Mouse (Mus musculus) forebrain, embryonic 13.5 days (tissue): ENCODE data around the gene Cxcl17. TPM values are rescaled to one million over a fixed set of nuclear protein-coding genes. Genes with fewer than 3 reads are reported as not detected.
"Not testable (repeated sequence)": the region's sequence is repeated elsewhere in the genome, so short reads cannot be mapped to it uniquely, and the experiment has no call there.

Source experiments
- ATAC-seq: fragments of 200-750 bp; cut with Nextera tagmentation; 2 replicates; pipeline ENCODE4 v1.8.0; 2017
- H3K27ac ChIP-seq: fragments of 300-500 bp; sonication (generic); 2 replicates; pipeline ENCODE4 v1.5.1; 2015; ENCODE audit warnings: inconsistent platforms, mild to moderate bottlenecking, moderate library complexity
- H3K27me3 ChIP-seq: fragments of 300-500 bp; sonication (generic); 2 replicates; pipeline ENCODE4 v1.6.1; 2015; ENCODE audit warnings: mild to moderate bottlenecking, inconsistent platforms
- H3K36me3 ChIP-seq: fragments of 300-500 bp; sonication (generic); 2 replicates; pipeline ENCODE4 v1.6.1; 2015; ENCODE audit warnings: mild to moderate bottlenecking, inconsistent platforms; ENCODE audit not compliant: poor library complexity, severe bottlenecking
- H3K4me1 ChIP-seq: fragments of 300-500 bp; sonication (generic); 2 replicates; pipeline ENCODE4 v1.6.1; 2015; ENCODE audit warnings: inconsistent platforms
- H3K4me2 ChIP-seq: fragments of 300-500 bp; sonication (generic); 2 replicates; pipeline ENCODE4 v1.6.1; 2015; ENCODE audit warnings: inconsistent platforms, mild to moderate bottlenecking, moderate library complexity
- H3K4me3 ChIP-seq: fragments of 300-500 bp; sonication (generic); 2 replicates; pipeline ENCODE4 v1.5.1; 2015; ENCODE audit warnings: mild to moderate bottlenecking, inconsistent platforms
- H3K9ac ChIP-seq: fragments of 300-500 bp; sonication (generic); 2 replicates; pipeline ENCODE4 v1.6.1; 2015; ENCODE audit warnings: mild to moderate bottlenecking, inconsistent platforms
- H3K9me3 ChIP-seq: fragments of 300-500 bp; sonication (generic); replicated peaks from 2 replicates; pipeline ENCODE4 v1.6.1; 2016; ENCODE audit warnings: inconsistent platforms
- WGBS: fragments of 180-500 bp; shearing (Covaris S2); methylation state at CpG from one replicate; pipeline ENCODE4 v1.1.7; 2015; 5-methylcytosine and 5-hydroxymethylcytosine counted together
- polyA plus RNA-seq: library from polyadenylated mRNA; unstranded; fragments of >200 nt; fragmentation: Nextera tagmentation; extraction: Ambion mirVana; gene quantifications from 2 replicates; pipeline ENCODE4 v1.2.1, GENCODE M21; 2015

Cxcl17 gene
- polyA plus RNA-seq, 1 experiment from 2014 or later: 0.45 TPM

GRCm38 (mm10) chr7:25419536-25419935 lies 6.8 kb upstream of the Cxcl17 start:
- Histone ChIP-seq H3K27ac (no peak overlapping the region), H3K27me3 (peaks cover 8% of the 10 kb centered on the region), H3K9me3 (no peaks in the 10 kb centered on the region), H3K36me3 (no peaks in the 10 kb centered on the region), H3K9ac (no peak overlapping the region), H3K4me1 (no peaks in the 10 kb centered on the region), H3K4me2 (no peak overlapping the region), H3K4me3 (no peak overlapping the region)
- 83% methylated on average over 8 of the region's 8 CpGs for WGBS
- no peak for ATAC-seq

- H3K36me3 ChIP-seq: no peaks in the 10 kb centered on the region
- WGBS: 81% methylated on average over 1 of the region's 1 CpGs
- no peaks in the 10 kb centered on the region for H3K9me3 ChIP-seq
- no peak overlapping the region for H3K9ac ChIP-seq
- H3K4me1 ChIP-seq: 0 out of 2 replicates have a peak, but pooled peaks cover 5% of the 10 kb centered on the region
- H3K27ac ChIP-seq: no peak overlapping the region
- no peak overlapping the region for H3K4me2 ChIP-seq
- H3K4me3 ChIP-seq: no peak overlapping the region
- peaks cover 5% of the 10 kb centered on the region for H3K27me3 ChIP-seq
- no peak for ATAC-seq
Observed at GRCm38 (mm10) chr7:25417597-25417996, 4.9 kb upstream of the Cxcl17 start.

GRCm38 (mm10) chr7:25411861-25412260 lies 825 bp downstream of the Cxcl17 start:
- no peak overlapping the region for H3K27ac ChIP-seq
- no peaks in the 10 kb centered on the region for H3K36me3 ChIP-seq
- 0 out of 2 replicates have a peak, but pooled peaks cover 6% of the 10 kb centered on the region for H3K4me1 ChIP-seq
- no peak for ATAC-seq
- H3K4me3 ChIP-seq: no peak overlapping the region
- no peaks in the 10 kb centered on the region for H3K9me3 ChIP-seq
- H3K4me2 ChIP-seq: no peak overlapping the region
- no peak overlapping the region for H3K9ac ChIP-seq
- no peaks in the 10 kb centered on the region for H3K27me3 ChIP-seq
- WGBS: 84% methylated on average over 3 of the region's 3 CpGs

- Histone ChIP-seq H3K27me3 (no peaks in the 10 kb centered on the region), H3K27ac (no peak overlapping the region), H3K36me3 (no peaks in the 10 kb centered on the region), H3K4me3 (no peak overlapping the region), H3K4me1 (0 out of 2 replicates have a peak, but pooled peaks cover 6% of the 10 kb centered on the region), H3K9me3 (no peaks in the 10 kb centered on the region), H3K4me2 (no peak overlapping the region), H3K9ac (no peak overlapping the region)
- WGBS: 91% methylated on average over 1 of the region's 1 CpGs
- no peak for ATAC-seq
Observed at GRCm38 (mm10) chr7:25410969-25411615, 1.6 kb downstream of the Cxcl17 start.

- H3K9me3 ChIP-seq: no peaks in the 10 kb centered on the region
- no peak for ATAC-seq
- H3K4me1 ChIP-seq: 0 out of 2 replicates have a peak, but pooled peaks cover 6% of the 10 kb centered on the region
- no peaks in the 10 kb centered on the region for H3K27me3 ChIP-seq
- H3K4me2 ChIP-seq: no peak overlapping the region
- H3K36me3 ChIP-seq: no peaks in the 10 kb centered on the region
- WGBS: 40% methylated on average over 4 of the region's 4 CpGs
- no peak overlapping the region for H3K9ac ChIP-seq
- no peak overlapping the region for H3K27ac ChIP-seq
- no peak overlapping the region for H3K4me3 ChIP-seq
Observed at GRCm38 (mm10) chr7:25409114-25409760, 3.4 kb downstream of the Cxcl17 start.

- no peak overlapping the region for H3K27ac ChIP-seq
- H3K4me3 ChIP-seq: no peak overlapping the region
- H3K9me3 ChIP-seq: no peaks in the 10 kb centered on the region
- no peak overlapping the region for H3K4me2 ChIP-seq
- no peak overlapping the region for H3K9ac ChIP-seq
- H3K36me3 ChIP-seq: no peaks in the 10 kb centered on the region
- WGBS: 90% methylated on average over 7 of the region's 7 CpGs
- H3K27me3 ChIP-seq: no peaks in the 10 kb centered on the region
- ATAC-seq: no peak
- H3K4me1 ChIP-seq: no peaks in the 10 kb centered on the region
Observed at GRCm38 (mm10) chr7:25406468-25406867, 6.2 kb downstream of the Cxcl17 start.

GRCm38 (mm10) chr7:25402671-25403101 lies 10.0 kb downstream of the Cxcl17 start:
- WGBS: 0% methylated on average over 2 of the region's 2 CpGs
- Histone ChIP-seq H3K4me2 (no peak overlapping the region), H3K9me3 (no peaks in the 10 kb centered on the region), H3K4me1 (no peaks in the 10 kb centered on the region), H3K27me3 (no peaks in the 10 kb centered on the region), H3K27ac (no peak overlapping the region), H3K4me3 (no peak overlapping the region), H3K9ac (no peak overlapping the region), H3K36me3 (no peaks in the 10 kb centered on the region)
- no peak for ATAC-seq

- Histone ChIP-seq H3K27me3 (no peaks in the 10 kb centered on the region), H3K9ac (no peak overlapping the region), H3K27ac (no peak overlapping the region), H3K4me3 (no peak overlapping the region), H3K36me3 (no peaks in the 10 kb centered on the region), H3K9me3 (no peaks in the 10 kb centered on the region), H3K4me2 (no peak overlapping the region), H3K4me1 (no peaks in the 10 kb centered on the region)
- no peak for ATAC-seq
- 33% methylated on average over 5 of the region's 5 CpGs for WGBS
Observed at GRCm38 (mm10) chr7:25401986-25402385, 10.7 kb downstream of the Cxcl17 start.

- H3K9me3 ChIP-seq: no peaks in the 10 kb centered on the region
- ATAC-seq: no peak
- peaks cover 3% of the 10 kb centered on the region for H3K4me1 ChIP-seq
- 69% methylated on average over 2 of the region's 2 CpGs for WGBS
- no peaks in the 10 kb centered on the region for H3K36me3 ChIP-seq
- H3K9ac ChIP-seq: no peak overlapping the region
- H3K27me3 ChIP-seq: no peaks in the 10 kb centered on the region
- no peak overlapping the region for H3K4me3 ChIP-seq
- H3K27ac ChIP-seq: no peak overlapping the region
- H3K4me2 ChIP-seq: no peak overlapping the region
Observed at GRCm38 (mm10) chr7:25401551-25401950, 11.1 kb downstream of the Cxcl17 start.

- H3K9ac ChIP-seq, H3K27ac ChIP-seq, H3K36me3 ChIP-seq, H3K27me3 ChIP-seq, ATAC-seq, H3K9me3 ChIP-seq, H3K4me3 ChIP-seq, H3K4me2 ChIP-seq: not testable (repeated sequence)
- peaks cover 16% of the 10 kb centered on the region for H3K4me1 ChIP-seq
Observed at GRCm38 (mm10) chr7:25399028-25399427, 13.7 kb downstream of the Cxcl17 start.

GRCm38 (mm10) chr7:25398610-25399009 lies 14.1 kb downstream of the Cxcl17 start, which contains the start of gene Lipe:
Gene Lipe, minus strand, starts transcription at chr7:25398710.
- Histone ChIP-seq H3K36me3 (no peaks in the 10 kb centered on the region), H3K4me2 (no peak within 1 kb of the TSS), H3K9ac (no peak within 1 kb of the TSS), H3K4me1 (peaks cover 20% of the 10 kb centered on the region), H3K27me3 (0 out of 2 replicates have a peak, but pooled peaks cover 3% of the 10 kb centered on the region), H3K27ac (no peak within 1 kb of the TSS), H3K4me3 (no peak within 1 kb of the TSS), H3K9me3 (no peaks in the 10 kb centered on the region)
- 96% methylated on average over 1 of the region's 1 CpGs for WGBS
- no peak for ATAC-seq

- Histone ChIP-seq H3K27ac (peak overlapping the region; percentile 35; the same call in 1 of the 2 replicates), H3K4me1 (peaks cover 28% of the 10 kb centered on the region), H3K27me3 (0 out of 2 replicates have a peak, but pooled peaks cover 4% of the 10 kb centered on the region), H3K9ac (no peak overlapping the region), H3K4me3 (0 out of 2 replicates have a peak overlapping the region, but pooled peaks have one; percentile 68), H3K4me2 (peak overlapping the region; percentile 75), H3K36me3 (no peaks in the 10 kb centered on the region), H3K9me3 (no peaks in the 10 kb centered on the region)
- WGBS: 89% methylated on average over 14 of the region's 14 CpGs
- no peak for ATAC-seq
Observed at GRCm38 (mm10) chr7:25396621-25397020, 16.1 kb downstream of the Cxcl17 start.
